Mouse (Mus musculus) olfactory bulb, adult 2 months (tissue): ENCODE data around the gene Grhpr. TPM values are rescaled to one million over a fixed set of nuclear protein-coding genes. Genes with fewer than 3 reads are reported as not detected.
A peak's percentile ranks its signal among the peaks of the same experiment; 100 is the strongest.
"Not testable (repeated sequence)": the region's sequence is repeated elsewhere in the genome, so short reads cannot be mapped to it uniquely, and the experiment has no call there.

Source experiments
- H3K27ac ChIP-seq: fragments of 200-500 bp; 2 replicates; pipeline ENCODE4 v1.5.1; 2012; ENCODE audit warnings: low read depth, low read length; ENCODE audit not compliant: insufficient read depth
- H3K4me1 ChIP-seq: fragments of 200-500 bp; 2 replicates; pipeline ENCODE4 v1.6.1; 2012; ENCODE audit warnings: low read length; ENCODE audit not compliant: control insufficient read depth, insufficient read depth
- H3K4me3 ChIP-seq: fragments of 200-500 bp; 2 replicates; pipeline ENCODE4 v1.5.1; 2012; ENCODE audit warnings: mild to moderate bottlenecking, low read depth, low read length, moderate library complexity; ENCODE audit not compliant: insufficient read depth
- CTCF ChIP-seq: fragments of 200-500 bp; IDR thresholded peaks from 2 replicates; pipeline ENCODE4 v1.5.1; 2012; ENCODE audit warnings: low read depth, mild to moderate bottlenecking, low read length, moderate library complexity; ENCODE audit not compliant: insufficient read depth
- POLR2A ChIP-seq: fragments of 200-500 bp; IDR thresholded peaks from 2 replicates; pipeline ENCODE4 v1.6.1; 2012; ENCODE audit warnings: mild to moderate bottlenecking, low read depth, low read length, moderate library complexity; ENCODE audit not compliant: insufficient read depth
- WGBS: fragments of 180-500 bp; shearing (Covaris S2); methylation state at CpG from one replicate; pipeline ENCODE4 v1.1.7; 2018; 5-methylcytosine and 5-hydroxymethylcytosine counted together
- polyA plus RNA-seq: library from polyadenylated mRNA; stranded (reverse); fragments of >200 nt; gene quantifications from 2 replicates; pipeline ENCODE4 v1.2.4, GENCODE M21; 2012; ENCODE audit warnings: low replicate concordance; ENCODE audit not compliant: missing spikeins, insufficient read depth, insufficient read length

Grhpr gene
- polyA plus RNA-seq, 1 experiment: not detected

DNA sequence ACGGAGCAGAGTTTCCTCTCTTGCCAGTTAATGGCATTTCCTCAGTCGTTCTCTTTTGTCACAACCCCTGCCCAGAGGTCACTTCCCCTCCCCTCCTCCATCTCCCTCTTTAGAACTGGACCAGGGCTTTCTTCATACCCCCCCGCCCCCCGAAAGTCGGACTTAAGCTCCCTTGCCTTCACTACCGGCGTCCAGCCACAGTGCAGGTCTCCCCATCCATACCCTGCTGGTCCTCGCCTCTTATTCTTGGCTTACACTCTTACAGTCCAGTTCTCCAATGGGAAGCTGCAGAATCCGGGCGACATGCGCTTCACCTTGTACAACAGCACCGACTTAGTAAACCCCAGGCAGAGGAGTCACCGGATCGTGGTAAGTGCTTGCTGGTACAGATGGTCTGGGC lies 37.8 kb downstream of the Grhpr start:
- Histone ChIP-seq H3K4me1 (peaks cover 5% of the 10 kb centered on the region), H3K27ac (no peak overlapping the region), H3K4me3 (peak overlapping the region; percentile 68)
- WGBS: 2% methylated on average over 14 of the region's 14 CpGs
- TF ChIP-seq POLR2A (no peak), CTCF (no peak)

DNA sequence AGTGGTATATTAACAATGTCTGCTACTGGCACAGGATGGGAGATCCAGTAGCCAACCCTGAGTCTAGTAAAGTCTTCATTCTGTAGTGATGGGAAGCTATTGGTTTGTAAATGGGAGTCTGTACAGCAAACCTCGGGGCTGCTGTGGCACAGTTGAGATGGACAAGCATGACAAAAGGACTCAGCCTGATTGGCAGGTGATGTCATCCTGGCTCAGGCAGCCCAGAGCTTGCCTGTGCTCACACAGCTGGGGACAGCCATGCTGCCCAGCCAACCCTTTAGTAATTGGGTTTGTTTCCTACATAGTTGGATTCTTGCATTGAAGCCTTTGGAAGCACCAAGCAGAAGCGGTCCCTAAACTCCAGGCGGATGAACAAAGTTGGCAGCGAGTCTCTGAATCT lies 45.3 kb downstream of the Grhpr start:
- 72% methylated on average over 4 of the region's 4 CpGs for WGBS
- no peaks in the 10 kb centered on the region for H3K4me1 ChIP-seq
- TF ChIP-seq CTCF (no peak), POLR2A (no peak)
- H3K27ac ChIP-seq: no peak overlapping the region
- H3K4me3 ChIP-seq: no peak overlapping the region

DNA sequence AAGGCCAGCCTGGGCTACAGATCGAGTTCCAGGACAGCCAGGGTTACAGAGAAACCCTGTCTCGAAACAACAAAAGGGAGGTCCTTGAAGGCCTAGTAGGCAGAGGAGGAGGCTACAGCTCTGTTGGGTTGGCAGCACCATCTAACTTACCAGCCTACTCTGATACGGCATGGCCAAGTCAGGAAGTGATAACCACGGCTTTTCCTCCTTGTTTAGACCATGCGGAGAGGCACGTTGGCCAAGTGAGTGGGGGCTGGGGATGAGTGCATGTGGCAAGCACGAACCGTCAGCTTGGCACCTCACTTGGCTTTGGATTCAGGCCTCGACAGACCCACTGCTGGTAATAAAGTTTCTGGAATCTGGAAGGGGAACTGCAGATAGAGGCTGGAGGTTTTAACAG lies 51.4 kb downstream of the Grhpr start:
- WGBS: 86% methylated on average over 9 of the region's 9 CpGs
- H3K4me3 ChIP-seq: no peak overlapping the region
- H3K27ac ChIP-seq: no peak overlapping the region
- H3K4me1 ChIP-seq: no peaks in the 10 kb centered on the region
- TF ChIP-seq CTCF (no peak), POLR2A (no peak)

DNA sequence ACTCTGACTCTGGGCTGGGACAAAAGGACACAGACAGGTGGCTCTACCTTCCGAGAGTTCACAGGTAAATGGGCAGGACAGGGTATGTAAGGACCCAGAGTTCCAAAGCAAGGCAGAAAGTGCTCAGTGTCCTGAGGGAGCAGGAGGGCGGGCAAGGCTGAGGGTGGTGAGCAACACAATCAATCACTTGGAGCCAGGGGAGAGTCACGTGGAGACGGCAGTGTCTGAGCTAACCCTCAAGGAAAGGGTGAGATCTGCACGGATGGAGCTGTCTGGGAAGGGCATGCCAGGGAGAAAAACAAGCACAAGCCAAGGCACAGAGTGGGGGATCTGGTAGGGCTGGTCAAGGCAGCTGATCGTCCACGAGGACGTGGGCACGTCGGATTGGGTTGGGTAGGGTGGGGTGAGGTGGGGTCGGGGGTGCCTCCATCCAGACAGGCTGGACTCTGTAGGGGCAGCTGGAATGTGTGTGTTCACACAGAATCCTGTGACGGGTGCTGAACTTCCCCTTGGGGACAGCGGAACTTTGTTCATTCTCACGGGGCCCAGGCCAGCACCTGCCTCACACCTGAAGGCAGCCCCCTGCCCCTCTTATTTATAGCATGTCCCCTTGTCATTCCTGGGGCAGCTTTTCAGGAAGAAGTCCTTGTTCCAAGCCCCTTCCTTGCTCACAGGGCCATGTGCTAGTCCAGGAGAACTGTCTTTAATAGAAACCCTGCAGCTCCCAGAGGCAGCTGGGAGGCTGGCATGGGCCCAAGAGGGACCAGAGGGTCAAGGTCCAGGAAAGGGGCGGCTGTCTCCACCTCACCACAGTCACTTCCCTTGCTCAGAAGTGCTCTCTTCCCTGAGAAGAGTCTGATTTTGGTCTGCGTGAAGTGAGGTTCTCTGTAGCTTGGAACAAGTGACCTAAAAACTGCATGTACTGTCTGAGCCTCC lies 53.8 kb downstream of the Grhpr start:
- H3K27ac ChIP-seq: no peak overlapping the region
- WGBS: 86% methylated on average over 16 of the region's 16 CpGs
- no peak for TF ChIP-seq POLR2A
- TF ChIP-seq CTCF: no peak
- H3K4me3 ChIP-seq: no peak overlapping the region
- no peaks in the 10 kb centered on the region for H3K4me1 ChIP-seq

DNA sequence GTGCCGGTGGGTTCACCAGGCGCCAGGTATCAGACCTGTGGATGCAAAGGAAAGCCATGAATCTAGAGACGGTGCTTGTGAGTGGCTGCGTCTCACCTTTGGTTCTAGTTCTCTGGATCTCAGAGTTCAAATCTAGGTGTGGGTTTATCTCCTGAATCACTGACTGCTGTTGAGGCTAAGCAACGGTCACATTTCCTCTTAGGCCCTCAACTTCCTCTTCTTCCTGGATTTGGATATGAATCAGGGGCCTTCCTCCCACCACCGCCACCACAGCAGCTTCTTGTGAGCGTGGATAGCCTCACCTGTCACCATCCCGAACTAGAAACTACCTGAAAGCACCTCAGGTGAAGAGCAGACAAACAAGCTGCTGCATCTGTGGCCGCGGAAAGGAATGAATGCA lies 54.9 kb downstream of the Grhpr start:
- Histone ChIP-seq H3K27ac (no peak overlapping the region), H3K4me1 (no peaks in the 10 kb centered on the region), H3K4me3 (no peak overlapping the region)
- WGBS: 91% methylated on average over 10 of the region's 10 CpGs
- TF ChIP-seq CTCF (no peak), POLR2A (no peak)

DNA sequence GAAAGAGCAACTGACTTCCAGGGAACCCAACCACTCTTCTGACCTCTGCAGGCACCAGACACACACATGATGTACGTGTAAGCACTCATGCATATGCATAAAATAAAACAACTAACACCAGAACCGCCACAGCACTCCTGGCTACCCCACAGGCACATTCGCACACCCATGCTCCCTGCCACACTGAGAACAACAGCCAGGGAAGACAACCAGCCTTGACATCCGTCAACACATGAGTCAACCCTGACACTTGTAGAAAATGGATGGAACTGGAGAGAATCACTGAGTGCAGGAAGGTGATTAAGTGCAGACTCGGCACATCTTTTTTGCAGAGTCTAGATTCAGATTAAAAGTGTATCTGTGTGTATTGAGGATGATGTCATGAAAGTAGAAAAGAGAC lies 55.4 kb downstream of the Grhpr start:
- WGBS: 84% methylated on average over 5 of the region's 5 CpGs
- H3K27ac ChIP-seq: no peak overlapping the region
- no peaks in the 10 kb centered on the region for H3K4me1 ChIP-seq
- no peak overlapping the region for H3K4me3 ChIP-seq
- no peak for TF ChIP-seq CTCF
- no peak for TF ChIP-seq POLR2A

DNA sequence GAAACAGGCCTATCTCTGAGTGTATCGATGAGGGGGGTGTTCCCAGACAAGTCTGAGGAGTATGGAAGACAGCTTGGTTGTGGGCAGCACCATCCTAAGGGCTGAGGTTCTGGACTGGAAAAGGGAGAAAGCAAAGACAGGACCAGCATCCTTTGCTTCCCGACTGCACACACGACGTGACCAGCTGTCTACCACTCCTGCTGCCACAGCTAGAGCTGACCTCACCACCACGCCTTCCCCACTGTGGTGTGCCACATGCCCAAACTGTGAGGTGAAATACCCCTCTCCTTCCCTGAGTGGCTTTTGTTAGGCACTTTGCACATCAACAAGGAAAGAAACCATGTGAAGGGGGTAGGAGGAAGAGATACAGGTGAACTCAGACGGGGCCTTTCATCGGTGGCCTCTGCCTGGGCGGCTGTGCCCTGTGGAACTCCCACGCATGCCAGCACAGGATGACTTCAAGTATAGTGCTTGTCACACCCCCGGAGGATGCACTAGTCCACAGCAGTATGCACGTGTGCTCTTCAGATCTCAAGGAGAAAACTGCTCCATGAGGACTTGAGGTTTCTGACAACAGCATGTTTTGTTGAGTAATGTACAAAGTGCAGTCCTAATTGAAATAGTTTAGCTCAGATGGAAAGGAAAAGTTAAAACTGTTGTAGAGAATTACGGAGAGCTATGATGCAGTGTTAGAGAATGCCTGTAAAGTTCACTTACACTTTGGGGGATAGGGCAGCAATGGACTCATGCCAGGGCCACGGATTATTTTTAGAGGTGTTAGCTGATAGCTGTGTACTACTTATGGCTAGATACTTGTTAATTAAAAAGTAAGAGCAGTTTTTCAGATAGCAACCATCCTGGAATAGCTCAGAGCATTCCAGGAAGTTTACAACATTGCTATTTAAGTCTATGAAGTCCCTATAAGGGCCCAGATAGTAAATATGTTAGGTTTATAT lies 56.5 kb downstream of the Grhpr start:
- TF ChIP-seq POLR2A (no peak), CTCF (no peak)
- 85% methylated on average over 13 of the region's 13 CpGs for WGBS
- H3K27ac ChIP-seq: no peak overlapping the region
- H3K4me3 ChIP-seq: no peak overlapping the region
- H3K4me1 ChIP-seq: no peaks in the 10 kb centered on the region

DNA sequence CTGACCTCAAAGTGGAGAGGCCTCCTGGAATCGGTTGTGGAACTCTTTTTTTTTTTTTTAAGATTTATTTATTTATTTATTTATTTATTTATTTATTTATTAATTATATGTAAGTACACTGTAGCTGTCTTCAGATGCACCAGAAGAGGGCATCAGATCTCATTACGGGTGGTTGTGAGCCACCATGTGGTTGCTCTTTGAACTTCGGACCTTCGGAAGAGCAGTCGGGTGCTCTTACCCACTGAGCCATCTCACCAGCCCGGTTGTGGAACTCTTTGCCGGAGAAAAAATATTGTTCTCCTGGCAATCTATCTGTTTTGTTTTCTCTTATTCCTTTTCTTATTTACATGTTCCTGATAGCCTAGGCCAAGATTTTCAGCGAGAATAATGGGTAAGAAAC lies 57.7 kb downstream of the Grhpr start:
- WGBS: 58% methylated on average over 8 of the region's 8 CpGs
- not testable (repeated sequence) for H3K27ac ChIP-seq

DNA sequence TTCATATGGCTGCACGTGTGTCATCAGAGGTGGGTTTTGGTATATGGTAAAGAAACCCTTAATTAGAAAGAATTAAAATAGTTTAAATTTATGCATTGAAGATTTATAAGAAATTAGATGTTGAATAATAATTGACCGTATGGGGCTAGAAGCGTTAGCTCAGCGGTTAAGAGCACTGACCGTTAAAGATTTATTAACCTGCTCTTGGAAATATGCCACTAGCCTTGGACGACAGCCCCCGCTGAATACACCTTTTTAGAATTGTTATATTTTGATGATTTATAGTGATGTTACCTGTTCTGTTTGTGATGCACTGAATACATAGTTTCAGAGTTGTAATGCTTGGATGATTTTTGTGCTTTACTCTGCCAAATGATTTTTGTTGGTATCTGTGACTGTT lies 58.4 kb downstream of the Grhpr start:
- not testable (repeated sequence) for H3K4me3 ChIP-seq, H3K4me1 ChIP-seq, H3K27ac ChIP-seq
- WGBS: 96% methylated on average over 7 of the region's 7 CpGs

More for the DNA sequence above, 57.7 kb downstream of the Grhpr start:
- not testable (repeated sequence) for H3K4me3 ChIP-seq, H3K4me1 ChIP-seq

Other genes with a start within 250 kb of the Grhpr start
- gene Zcchc7, start 225.5 kb upstream of the Grhpr start, polyA plus RNA-seq: not detected in 2 replicates
- gene Zbtb5, start 31.0 kb downstream of the Grhpr start, polyA plus RNA-seq: not detected in 2 replicates
- not detected in 2 replicates for gene Polr1e, start 37.2 kb downstream of the Grhpr start, polyA plus RNA-seq
- not detected in 2 replicates for gene Fbxo10, start 103.2 kb downstream of the Grhpr start, polyA plus RNA-seq
- not detected in 2 replicates for gene Tomm5, start 126.7 kb downstream of the Grhpr start, polyA plus RNA-seq
- gene Frmpd1, start 203.5 kb downstream of the Grhpr start, polyA plus RNA-seq: not detected in 2 replicates